Mouse (Mus musculus): ENCODE data around the gene Bdkrb2.

- no peak for TF ChIP-seq CTCF (IDR thresholded peaks at IDR 0.05; ENCODE audit: low read depth, low read length)
- TF ChIP-seq POLR2A (IDR thresholded peaks at IDR 0.05; ENCODE audit: extremely low read depth, insufficient read depth, low read length): no peak
Observed at GRCm38 (mm10) chr12:105548881-105549280, 14.1 kb upstream of the Bdkrb2 start.

Measured in liver, adult 2 months (tissue).